Mouse (Mus musculus) T-cell, adult 2 months (primary cell): ENCODE measurements around the gene Cacna1e.

Source experiments
- DNase-seq: peaks from one replicate; pipeline ENCODE4 v3.0.0; 2022; ENCODE audit warnings: low spot score

Cacna1e gene

DNA sequence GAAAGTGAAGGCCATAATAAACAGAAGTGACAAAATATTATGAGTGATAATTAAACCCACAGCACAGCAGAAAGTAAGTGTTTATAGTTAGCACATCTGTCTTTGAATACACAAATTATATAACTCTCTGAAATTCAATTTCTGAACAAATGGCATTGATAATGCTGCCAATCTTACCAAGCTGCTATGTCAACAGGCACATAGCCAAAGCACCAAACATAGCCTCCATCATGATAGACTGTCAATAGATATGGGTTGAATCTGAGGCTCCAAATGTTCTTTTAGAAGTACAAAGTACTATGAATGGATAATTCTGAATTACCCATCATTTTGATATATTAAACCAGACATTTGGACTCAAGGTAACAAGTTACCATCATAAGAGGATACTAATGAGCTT is 372.6 kb downstream of the Cacna1e start:
- DNase-seq, result no peak

DNA sequence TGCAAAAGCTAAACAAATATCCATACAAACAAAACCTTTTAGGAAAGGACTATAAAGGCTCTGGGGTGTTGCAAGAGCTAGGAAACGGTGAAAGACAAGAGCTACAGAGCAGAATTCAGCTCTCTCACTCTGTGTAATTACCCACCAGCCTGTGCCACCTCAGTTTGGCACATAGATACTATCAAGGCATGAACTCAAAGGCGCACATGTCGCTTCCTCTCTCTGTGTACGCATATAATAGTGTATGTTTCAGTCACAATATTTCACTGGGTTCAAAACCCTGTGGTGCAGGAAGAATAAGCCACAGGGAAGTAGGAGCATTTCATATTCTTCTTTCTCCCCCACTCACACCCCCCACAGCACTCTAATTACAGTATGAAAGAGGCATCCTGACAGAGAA is 380.3 kb downstream of the Cacna1e start:
- DNase-seq, result no peak

DNA sequence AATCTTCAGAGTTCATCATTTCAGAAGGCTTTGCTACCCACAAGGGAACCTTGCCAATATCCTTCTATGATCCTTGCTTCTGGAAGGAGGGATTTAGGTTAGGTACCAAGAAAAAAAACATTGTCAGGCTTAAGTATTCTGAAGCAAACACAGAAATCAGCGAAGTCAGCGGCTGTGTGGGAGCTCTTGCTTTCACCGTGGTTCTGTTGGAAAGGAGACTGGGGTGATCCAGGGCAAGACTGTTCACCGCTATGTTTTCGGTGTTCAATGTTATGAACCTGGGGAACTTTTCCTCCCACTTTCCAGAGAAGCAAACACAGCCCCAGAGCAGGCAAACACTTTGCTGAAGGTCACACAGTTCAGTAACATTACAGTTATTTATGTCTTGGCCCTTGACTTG is 383.4 kb downstream of the Cacna1e start:
- DNase-seq, result no peak

DNA sequence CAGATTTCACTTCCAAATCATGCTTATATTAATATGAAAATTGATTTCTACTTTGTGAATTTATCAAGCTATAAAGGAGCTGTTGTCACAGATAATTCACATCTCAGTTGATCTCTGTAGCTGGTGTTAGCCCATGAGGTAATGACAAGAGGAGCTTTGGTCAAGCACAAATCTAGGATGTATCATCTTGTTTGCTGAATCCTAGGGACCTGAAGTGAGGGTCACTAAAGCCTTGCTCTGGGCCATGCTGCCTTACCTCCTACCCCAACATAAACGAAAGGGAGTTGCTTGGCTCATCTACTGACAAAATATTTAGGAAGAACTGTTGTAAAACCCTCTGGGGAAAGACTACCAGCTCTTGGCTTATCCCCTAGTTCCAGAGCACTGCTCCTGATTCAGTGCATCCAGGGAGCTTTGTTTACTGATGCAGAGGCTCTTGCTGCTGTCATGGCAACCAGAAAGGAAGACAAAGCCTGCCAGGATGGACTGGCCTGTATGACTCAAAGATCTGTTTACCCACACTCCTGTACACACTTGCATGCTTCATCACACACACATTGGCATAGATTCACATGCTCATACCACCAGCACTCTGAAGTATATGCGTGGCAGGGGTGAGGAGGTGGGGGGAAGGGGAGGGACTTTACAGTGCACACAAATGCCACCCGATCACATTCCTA is 384.0 kb downstream of the Cacna1e start:
- DNase-seq, result no peak

DNA sequence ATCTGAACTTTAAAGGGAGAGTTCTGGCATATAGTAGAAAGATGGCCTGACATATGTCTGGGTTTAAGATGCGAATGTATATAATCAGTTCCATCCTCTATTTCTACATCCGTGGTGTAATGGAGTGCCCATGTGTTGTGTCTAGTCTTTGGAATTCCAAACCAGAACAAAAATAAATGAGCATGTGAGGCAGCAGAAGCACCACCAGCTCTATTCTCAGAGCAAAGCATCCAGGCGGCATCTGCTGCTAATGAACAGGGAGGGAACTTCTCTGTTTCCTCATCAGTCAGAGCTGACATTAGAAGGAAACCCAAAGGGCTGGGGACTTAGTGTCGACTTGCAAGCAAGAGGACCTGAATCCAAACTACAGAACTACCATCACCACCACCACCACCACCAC is 385.5 kb downstream of the Cacna1e start:
- DNase-seq, result no peak

DNA sequence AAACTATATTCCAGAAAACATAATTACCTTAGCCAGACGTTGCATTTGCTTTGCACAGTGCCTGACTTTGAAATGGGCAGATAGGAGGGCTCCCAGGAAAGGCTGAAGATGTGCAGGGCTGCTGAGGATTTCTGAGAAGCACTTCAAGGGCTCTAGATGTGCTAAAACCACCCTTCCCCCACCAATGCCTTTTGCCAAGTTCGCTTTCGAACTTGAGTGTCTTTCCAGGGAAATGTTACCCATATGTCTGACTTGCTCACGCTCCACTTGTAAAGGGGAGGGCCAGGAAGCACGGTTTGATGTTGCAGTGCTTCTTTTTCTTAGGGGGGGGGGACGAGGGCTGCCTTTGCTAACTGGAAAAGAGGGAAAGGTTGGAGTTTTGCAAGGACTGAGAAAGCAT is 393.2 kb downstream of the Cacna1e start:
- no peak for DNase-seq

DNA sequence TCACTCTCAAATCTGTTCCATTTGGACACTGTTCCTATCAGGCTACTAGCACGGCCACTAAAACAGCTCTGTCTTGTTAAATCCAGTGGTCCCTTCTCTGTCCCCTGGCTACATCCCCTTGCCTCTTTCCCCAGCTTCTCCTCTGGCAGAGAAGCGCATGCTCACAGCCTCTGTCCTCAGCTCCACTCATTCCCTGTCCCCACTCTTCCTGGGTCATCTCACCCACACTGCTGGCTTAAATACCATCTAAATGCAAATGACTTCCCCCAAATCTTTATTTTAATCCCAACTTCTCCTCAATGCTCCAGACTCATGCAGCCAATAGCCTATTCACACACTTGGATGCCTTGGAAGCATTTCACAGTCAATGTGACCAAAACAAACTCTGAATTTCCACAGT is 407.6 kb downstream of the Cacna1e start:
- no peak for DNase-seq

DNA sequence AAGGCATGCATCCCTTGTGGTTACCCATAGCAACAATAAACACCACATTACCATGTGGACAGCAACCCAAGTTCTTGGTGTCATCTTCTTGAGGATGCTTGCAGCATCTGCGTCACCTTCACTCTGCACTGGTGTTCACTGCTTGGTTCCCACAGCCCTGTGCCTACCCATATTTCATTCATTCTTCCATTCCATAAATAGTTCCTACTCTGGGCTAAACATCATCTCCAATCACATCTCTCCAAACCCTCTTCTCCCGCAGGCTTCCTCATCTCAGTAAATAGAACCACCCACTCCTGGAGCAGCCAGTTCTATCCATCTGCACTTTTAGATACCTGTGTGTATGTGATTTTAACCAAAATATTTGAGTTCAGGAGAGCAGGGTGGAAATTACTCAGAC is 408.6 kb downstream of the Cacna1e start:
- DNase-seq, result no peak

DNA sequence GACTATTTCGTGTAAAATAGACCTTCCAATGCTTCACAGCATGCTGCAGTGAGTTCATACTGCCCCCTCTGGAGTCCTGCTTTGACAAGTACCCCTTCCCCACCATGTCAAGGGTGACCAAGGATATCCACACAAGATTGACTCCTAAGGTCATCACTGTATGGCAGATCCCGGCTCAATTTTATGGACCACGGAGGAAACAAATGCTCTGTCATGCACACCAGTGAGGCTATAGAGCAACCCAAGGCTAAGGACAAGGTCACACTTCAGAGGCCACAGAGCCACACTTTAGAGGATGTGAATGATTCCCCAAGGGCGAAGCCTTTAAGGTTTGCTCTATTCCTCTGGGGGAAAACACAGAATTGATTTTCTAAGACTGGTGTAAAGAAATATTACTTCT is 410.1 kb downstream of the Cacna1e start:
- DNase-seq, result no peak

DNA sequence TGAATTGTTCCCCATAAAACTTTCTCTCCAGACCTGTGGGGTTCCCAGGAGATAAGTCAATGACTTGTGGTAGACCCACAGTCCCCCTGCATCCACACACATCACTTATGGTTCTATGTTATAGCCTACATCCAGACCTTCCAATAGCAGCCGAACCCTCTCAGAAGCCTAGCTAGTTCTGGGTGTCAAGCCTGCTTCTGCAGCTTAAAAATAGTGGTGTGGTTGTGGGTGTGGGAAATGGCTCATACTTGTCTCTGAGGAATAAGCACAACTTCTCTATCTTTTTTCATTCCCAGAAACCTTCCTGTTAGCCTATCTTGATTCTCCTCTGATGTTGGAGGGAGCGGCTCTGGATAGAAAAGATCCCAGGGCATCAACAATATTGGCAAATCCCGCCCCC is 417.0 kb downstream of the Cacna1e start:
- no peak for DNase-seq

DNA sequence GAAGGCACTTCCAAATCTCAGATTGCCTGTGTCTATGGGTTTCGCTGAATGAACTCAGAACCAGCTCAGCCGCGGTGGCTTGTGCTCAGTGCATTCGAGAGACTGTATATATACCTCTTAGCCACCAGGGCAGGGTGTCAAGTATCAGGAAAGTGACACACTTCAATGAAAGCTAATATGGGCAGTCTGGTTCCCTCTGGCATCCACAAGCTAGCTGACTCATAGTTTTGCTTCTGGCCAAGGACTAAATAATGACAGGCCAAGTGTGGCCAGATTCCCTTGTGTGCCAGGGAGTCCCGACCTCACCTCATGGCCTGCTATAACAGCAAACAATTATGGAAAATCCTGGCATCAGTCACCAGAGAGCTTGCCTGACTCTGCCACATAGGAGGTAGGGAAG is 422.8 kb downstream of the Cacna1e start:
- DNase-seq, result no peak

DNA sequence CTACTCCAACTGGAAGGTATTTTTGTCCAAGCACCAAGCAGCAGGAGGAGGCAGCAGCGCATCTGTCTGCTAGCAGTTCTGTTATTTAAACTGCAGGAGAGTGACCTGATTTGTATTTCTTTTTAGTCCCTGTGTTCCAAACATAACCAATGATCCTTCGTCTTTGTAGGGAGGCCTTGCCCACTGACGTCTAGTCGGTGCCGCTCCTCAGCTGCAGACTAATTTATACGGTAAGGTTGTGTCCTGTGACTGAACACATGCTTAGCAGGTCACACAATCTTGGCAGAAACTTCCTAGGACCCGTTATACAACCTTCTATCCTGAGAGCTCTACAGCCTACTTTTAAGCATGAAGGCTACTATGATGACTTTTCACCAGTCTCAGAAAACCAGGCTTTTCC is 424.2 kb downstream of the Cacna1e start:
- DNase-seq, result no peak

DNA sequence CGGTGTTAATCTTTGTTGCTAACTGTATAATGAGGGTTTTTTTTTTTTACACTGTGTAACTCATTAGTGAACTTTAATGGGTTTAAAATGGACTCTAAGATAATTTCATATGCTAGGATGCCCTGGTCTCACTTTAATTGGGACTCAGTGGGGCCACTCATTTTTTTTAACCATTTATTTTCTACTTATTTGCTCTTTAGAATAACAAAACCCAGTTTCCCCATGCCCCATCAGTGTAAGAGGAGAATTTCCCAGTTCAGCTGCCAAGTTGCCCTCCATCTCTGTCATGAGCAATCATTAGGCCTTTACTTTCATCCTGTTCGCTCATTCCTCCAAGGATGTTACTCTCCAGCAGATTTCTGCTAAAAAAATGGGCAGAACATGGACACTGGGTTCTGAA is 425.7 kb downstream of the Cacna1e start:
- DNase-seq, result no peak

DNA sequence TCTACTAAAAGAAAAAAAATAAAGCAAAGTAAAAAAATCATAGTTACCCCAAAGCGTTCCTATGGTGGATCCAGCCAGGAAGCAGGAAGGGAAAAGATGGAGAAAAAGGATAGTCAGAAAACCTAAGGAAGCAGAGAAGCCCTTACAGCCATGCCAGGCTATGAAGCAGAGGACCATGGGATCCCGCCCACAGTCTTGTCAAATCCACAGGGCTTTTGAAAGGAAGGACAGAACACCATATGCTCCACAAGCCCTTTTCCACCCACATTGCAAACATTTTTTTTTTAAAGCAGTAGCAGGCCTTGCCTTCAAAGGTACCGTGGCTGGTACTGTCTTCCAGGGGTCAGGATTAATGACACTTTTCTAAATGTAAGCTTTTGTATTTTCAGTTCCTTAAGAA is 433.5 kb downstream of the Cacna1e start:
- DNase-seq, result no peak

DNA sequence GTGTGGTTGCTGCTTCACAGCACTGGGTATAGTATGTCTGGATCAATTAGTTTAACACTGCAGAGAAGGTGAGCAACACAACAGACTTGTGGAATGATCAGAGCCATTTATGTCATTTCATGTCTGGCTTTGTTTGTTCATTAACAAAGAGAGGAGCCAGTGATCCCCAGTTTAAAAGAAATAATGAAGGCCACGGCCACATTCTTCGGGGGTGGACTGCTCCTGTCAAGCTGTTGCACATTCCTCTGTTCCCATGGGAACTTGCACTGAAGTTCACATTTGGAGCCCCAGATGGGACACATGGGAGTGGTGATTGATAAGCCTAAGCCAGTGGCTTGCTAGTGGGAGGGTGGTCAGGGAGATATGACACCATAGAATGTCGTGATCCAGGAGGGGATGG is 437.8 kb downstream of the Cacna1e start:
- no peak for DNase-seq

DNA sequence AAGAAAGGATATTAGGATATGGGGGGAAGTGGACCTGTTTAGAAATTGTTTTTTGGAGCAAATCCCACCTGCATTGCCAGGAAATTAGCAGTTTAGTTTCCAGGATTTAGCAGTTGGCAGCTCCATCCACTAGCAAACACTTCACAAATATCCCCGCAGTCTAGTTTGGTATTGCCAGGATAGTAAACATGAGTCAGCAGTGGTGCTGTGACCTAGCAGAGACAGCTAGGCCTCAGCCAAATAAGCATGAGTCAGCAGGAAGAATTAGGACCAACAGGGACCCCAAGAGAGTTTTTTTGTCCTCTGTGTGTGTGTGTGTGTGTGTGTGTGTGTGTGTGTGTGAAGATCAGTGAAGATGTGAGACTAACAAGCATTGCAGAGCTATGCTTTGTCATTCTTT is 450.8 kb downstream of the Cacna1e start:
- no peak for DNase-seq

DNA sequence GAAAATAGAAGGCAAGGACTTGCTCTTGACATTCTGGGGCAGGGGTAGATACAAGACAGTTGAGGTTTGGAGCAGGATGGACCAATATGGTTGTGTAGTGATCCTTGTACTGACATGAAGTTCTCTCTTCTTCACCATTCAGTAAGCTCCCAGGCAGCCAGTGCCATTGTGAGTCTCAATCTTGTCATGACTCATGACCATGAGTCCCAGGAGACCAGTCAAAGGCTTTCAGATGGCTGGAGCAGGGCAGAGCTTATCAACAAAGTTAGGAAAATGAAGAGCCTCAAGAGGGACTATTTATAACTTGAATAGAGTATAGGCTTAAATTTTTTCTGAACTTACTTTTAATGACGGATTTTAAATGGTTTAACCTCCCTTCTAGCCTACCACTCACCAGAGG is 451.2 kb downstream of the Cacna1e start:
- no peak for DNase-seq

DNA sequence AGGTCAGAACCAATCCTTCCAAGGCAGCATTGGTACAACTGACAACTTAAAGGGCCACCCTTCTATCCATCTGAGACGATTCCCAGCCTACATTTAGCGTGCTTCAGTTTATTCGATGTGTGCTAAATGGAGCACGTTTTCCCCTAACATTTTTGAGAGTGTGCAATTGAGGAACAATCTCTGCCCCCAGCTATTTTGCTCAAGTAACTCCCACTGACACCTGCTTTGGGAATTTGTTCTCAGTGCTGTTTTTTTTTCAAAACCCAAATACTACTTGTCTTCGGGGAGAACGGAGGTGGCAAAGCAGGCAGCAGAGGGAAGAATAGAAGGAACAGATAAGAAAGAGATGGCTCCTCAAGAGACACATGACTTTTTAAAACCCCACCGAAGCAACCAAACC is 456.0 kb downstream of the Cacna1e start:
- DNase-seq, result no peak

DNA sequence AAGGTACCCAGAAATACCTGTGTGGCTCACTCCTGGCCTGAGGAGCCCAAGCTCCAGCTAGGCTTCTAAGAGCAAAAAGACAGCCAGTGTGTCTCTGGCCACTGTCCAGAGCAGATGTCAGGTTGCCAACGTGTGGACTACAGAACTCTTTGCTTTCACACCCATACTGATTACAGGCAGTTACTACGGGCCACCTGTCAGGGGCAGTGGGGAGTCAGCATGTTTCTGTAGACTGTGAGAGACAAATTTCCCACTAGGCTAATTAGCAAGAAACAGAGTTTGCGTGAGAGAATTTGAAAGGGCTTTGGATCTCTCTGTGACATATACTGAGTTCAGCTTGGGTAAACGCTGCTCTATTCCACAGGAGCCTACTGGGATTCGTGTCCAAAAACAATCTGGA is 466.0 kb downstream of the Cacna1e start:
- DNase-seq, result no peak

DNA sequence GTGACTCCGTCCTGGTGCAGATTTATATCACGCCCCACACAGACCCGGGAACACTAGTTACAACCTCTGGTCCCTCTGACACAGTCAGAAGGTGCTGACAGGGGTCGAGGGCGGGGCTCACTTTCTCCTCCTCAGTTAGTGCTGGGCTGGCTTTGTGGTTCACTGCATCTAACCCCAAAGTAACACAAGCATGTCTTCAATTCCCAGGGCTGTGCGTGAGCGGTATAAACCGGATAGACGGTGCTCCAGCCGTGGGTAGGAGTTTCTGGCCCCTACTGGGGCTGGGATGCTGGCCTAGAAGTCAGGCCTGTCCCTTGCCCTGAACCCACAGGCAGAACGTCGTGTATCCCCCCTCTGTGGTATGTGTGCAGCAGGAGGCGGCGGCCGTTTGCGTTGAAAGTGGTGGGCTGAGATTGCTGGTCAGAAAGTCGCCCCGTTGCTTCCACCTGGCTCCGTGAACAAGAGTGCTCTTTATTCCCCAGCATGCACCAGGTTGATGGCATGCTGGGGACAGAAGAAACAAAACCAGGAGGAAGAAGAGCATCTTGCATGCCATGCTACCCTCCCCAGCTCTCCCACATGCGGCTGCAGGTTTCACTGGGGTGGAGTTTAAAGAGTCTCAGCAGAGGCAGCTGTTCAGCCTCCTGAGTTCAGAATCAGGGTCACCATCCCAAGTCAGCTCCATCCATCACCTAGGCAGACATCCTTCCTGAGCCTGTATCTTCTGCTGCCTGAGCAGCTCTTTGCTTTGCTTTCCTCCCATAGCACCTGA is 467.7 kb downstream of the Cacna1e start:
- no peak for DNase-seq

DNA sequence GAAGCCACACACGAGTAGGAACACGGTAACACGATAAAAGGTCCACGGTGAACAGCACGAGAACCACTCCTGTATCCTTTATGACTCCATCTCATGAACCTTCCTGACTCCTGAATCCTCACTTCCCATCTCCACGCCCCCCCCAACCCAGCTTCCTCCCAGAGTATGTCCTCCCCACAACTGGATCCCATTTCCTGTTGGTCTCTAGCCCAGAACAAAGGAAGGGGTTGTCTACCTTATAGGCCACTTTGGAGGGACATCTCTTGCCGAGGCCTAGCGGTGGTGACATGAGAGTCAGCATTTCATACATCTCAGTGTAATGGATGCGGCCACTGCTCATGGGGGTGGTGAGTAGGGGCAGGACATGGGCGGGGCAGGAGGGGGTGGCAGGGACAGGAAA is 468.5 kb downstream of the Cacna1e start:
- DNase-seq, result no peak

DNA sequence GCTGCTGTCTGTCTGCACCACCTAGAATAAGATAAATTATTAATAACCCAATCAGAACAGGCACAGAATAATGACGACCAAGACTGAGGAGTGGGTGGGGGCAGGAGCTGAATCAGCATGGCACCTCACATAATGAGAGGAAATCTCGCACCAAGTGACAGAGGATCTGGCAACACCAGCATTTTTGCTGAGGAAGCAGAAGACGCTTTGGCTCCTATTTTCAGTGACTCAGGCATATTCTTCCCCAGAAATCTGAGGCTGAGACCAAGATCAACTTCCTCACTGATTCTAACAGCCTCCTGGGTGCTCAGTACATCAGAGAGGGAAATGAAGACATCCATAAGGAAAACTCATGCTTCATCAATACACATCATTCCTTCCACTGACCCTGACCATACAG is 471.2 kb downstream of the Cacna1e start:
- DNase-seq, result no peak

DNA sequence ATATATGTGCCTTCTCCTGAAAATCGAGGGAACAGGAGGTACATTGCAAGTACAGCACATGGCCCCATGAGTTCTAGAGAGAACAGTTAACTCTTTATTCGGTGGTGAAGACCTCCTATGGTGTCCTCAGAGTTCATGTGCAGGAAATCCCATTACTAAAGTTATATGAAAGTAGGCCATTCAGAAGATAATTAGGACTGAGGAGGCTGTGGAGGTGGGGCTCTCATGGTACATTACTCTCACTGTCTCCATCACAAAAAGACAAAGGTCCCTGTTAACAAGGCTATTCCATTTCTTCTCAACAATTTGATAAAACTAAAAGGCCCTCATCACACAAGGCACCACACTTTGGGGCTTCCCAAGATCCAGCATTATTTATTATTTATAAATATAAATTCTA is 475.2 kb downstream of the Cacna1e start:
- no peak for DNase-seq

DNA sequence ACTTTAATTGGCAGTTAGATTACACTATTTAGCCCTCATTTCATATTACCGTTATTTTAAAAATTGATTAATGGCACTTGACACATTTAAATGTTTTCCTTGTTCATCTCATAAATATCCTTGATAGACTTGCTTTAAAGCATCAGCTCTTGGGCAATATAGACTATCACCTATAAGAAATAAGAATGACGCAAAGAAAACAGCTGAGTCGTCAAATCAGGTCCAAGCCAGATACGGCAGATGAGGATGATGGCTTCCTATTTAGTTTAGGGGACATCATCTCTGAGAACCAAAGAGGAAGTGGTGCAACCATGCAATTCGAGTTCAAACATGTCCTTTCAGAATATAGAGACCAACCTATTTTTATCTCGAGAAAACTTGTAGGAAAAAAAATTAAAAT is 492.3 kb downstream of the Cacna1e start:
- DNase-seq, result no peak
